Mouse (Mus musculus): ENCODE data around the gene Gmeb1. TPM values are rescaled to one million over a fixed set of nuclear protein-coding genes. Genes with fewer than 3 reads are reported as not detected.

Gmeb1 gene
- total and polyA plus RNA-seq, 2 experiments from 2014 or later: 7.6 to 16.4 TPM

DNA sequence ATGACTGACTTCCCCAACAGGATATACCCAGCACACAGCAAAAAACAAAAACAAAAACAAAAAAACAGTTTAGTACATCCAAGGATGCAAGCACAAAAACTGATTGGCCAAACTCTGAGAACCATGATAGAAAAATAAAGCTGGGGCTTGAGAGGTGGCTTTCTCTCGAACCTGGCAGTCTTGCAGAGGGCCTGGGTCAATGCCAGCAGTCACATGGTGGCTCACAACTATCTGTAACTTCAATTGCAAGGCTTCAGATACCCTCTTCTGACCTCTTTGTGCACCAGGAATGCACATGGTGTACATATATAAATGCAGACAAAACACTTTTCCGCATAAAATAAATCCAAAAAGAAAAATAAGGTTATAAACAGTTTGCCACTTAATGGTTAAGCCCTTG, 11.8 kb upstream of the Gmeb1 start:
- Histone ChIP-seq H3K4me2 (ENCODE audit: low read depth, low read length) (peak overlapping the region; percentile 83; the same call in 1 of the 2 replicates), H3K27me3 (ENCODE audit: control insufficient read depth, insufficient read depth, low read length) (no peaks in the 10 kb centered on the region), H3K36me3 (replicated peaks; ENCODE audit: control insufficient read depth, insufficient read depth, low read length) (no peaks in the 10 kb centered on the region), H3K27ac (ENCODE audit: low read depth) (no peak overlapping the region), H3K4me1 (ENCODE audit: control insufficient read depth, insufficient read depth) (peaks cover 10% of the 10 kb centered on the region), H3K4me3 (ENCODE audit: low read depth, low read length) (no peak overlapping the region), H3K9ac (replicated peaks; ENCODE audit: low read depth, low read length) (no peak overlapping the region), H3K9me3 (replicated peaks; ENCODE audit: control insufficient read depth, low read length) (no peaks in the 10 kb centered on the region)
- ATAC-seq (ENCODE audit: insufficient read depth, low read depth): no peak
- no peak for TF ChIP-seq CTCF (IDR thresholded peaks at IDR 0.05; ENCODE audit: low read depth)
- no peak for DNase-seq (ENCODE audit: low spot score)
- WGBS: 38% methylated on average over 2 of the region's 2 CpGs

DNA sequence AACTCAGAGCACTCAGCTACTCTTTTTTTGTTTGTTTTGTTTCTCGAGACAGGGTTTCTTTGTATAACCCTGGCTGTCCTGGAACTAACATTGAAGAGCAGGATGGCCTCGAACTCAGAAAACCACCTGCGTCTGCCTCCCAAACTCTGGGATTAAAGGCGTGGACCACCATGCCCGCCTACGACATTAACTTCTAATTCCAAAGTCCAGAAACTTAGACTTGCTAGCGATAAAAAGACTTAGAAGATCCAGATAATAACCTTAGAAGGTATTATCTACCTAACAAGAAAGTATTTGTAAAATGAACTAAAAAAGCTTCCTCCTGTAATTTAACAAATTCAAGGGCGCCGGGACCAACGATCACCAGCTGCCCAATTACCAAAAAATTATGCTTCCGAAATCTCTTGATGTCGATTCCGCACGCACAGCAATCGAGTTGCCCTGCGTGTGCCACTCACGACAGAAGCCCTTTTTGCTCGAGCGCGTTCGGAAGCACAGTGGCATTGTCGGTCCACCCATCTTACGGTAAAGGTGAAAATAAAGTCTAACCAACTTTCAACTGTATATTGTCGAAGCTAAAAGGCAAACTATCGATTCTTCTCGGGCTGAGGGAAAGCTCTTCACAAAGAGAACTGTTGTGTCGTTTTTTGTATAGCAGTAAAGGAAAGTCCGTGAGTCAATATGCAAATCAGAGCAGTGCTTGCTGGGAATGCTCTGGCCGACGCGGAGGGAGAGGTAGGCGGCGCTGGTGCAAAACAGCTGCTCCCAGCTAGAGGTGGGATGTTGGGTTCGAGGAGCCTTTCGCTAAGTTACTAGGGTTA, 8.5 kb upstream of the Gmeb1 start:
- H3K27ac ChIP-seq (ENCODE audit: low read depth): peak overlapping the region; percentile 97
- H3K27me3 ChIP-seq (ENCODE audit: control insufficient read depth, insufficient read depth, low read length): no peaks in the 10 kb centered on the region
- ATAC-seq (ENCODE audit: insufficient read depth, low read depth) (peak; percentile 70), DNase-seq (ENCODE audit: low spot score) (peak; percentile 95)
- no peaks in the 10 kb centered on the region for H3K9me3 ChIP-seq (replicated peaks; ENCODE audit: control insufficient read depth, low read length)
- peak overlapping the region; percentile 33 for H3K4me3 ChIP-seq (ENCODE audit: low read depth, low read length)
- peaks cover 5% of the 10 kb centered on the region; the same call in 1 of the 2 replicates for H3K4me1 ChIP-seq (ENCODE audit: control insufficient read depth, insufficient read depth)
- H3K4me2 ChIP-seq (ENCODE audit: low read depth, low read length): peak overlapping the region; percentile 63
- WGBS: under 1% methylated on average over 35 of the region's 35 CpGs
- H3K36me3 ChIP-seq (replicated peaks; ENCODE audit: control insufficient read depth, insufficient read depth, low read length): no peaks in the 10 kb centered on the region
- peak overlapping the region; percentile 67 for H3K9ac ChIP-seq (replicated peaks; ENCODE audit: low read depth, low read length)
- TF ChIP-seq CTCF (IDR thresholded peaks at IDR 0.05; ENCODE audit: low read depth) (peak; percentile 65), EP300 (IDR thresholded peaks at IDR 0.05; ENCODE audit: low read depth) (peak; percentile 93)

DNA sequence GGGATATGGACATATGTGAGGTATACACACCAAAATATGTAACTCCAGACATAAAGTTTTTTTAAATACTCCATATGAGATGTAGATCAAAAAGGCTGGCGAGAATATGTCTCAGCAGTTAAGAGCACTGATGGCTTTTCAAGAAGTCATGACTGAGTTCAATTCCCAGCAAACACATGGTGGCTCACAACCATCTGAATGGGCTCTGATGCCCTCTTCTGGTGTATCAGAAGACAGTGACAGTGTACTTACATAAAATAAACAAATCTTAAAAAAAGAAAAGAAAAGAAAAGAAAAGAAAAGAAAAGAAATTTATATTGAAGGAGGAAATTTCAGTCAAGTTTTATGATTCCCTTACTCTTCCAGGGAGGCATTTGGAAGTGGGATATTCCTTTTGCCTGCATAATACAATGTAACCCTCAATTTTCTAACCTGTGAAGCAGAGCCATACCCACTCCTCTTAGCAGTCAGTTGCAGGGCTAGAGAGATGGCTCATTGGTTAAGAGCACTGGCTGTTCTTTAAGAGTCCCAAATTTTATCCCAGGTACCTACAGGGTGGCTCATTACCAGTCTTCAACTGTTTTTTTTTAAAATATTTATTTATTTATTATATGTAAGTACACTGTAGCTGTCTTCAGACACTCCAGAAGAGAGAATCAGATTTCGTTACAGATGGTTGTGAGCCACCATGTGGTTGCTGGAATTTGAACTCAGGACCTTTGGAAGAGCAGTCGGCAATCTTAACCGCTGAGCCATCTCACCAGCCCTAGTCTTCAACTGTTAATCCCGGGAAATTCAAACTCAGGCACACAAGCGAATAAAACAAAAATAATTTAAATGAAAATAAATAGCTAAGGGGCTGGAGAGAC, 7.7 kb upstream of the Gmeb1 start:
- no peak overlapping the region for H3K4me2 ChIP-seq (ENCODE audit: low read depth, low read length)
- H3K27me3 ChIP-seq (ENCODE audit: control insufficient read depth, insufficient read depth, low read length): no peaks in the 10 kb centered on the region
- ATAC-seq (ENCODE audit: insufficient read depth, low read depth) (no peak), DNase-seq (ENCODE audit: low spot score) (no peak)
- TF ChIP-seq EP300 (IDR thresholded peaks at IDR 0.05; ENCODE audit: low read depth): no peak
- peak; percentile 47 for TF ChIP-seq CTCF (IDR thresholded peaks at IDR 0.05; ENCODE audit: low read depth)
- 15% methylated on average over 6 of the region's 6 CpGs for WGBS
- H3K9ac ChIP-seq (replicated peaks; ENCODE audit: low read depth, low read length): no peak overlapping the region
- H3K4me3 ChIP-seq (ENCODE audit: low read depth, low read length): no peak overlapping the region
- H3K9me3 ChIP-seq (replicated peaks; ENCODE audit: control insufficient read depth, low read length): no peaks in the 10 kb centered on the region
- peak overlapping the region; percentile 97 for H3K27ac ChIP-seq (ENCODE audit: low read depth)
- no peaks in the 10 kb centered on the region for H3K36me3 ChIP-seq (replicated peaks; ENCODE audit: control insufficient read depth, insufficient read depth, low read length)
- H3K4me1 ChIP-seq (ENCODE audit: control insufficient read depth, insufficient read depth): 0 out of 2 replicates have a peak, but pooled peaks cover 4% of the 10 kb centered on the region

DNA sequence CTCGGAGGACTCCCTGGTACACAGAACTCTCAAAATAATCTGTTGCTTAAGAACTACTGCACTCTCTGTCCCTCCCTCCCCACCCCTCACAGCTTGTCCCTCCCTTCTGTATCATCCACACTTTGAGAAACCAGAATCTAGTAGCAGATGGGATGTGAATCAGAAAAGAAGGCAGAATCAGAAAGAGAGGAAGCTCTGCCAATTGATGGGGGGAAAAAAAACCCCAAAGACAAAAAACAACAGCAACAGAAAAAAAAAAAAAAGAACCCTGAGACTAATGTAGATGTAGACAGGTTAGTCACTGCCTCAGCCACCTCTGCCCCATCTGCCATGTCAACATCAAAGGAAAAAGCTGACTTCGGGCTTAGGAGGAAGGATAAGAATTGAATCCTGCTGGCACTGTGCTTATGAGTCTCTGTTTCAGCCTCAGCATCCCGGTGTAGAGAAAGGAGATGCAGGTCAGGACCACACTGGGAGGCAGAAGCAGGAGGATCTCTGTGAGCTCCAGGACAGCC, 5.5 kb upstream of the Gmeb1 start:
- H3K36me3 ChIP-seq (replicated peaks; ENCODE audit: control insufficient read depth, insufficient read depth, low read length): no peaks in the 10 kb centered on the region
- H3K4me1 ChIP-seq (ENCODE audit: control insufficient read depth, insufficient read depth): no peaks in the 10 kb centered on the region
- no peak for ATAC-seq (ENCODE audit: insufficient read depth, low read depth)
- H3K27me3 ChIP-seq (ENCODE audit: control insufficient read depth, insufficient read depth, low read length): no peaks in the 10 kb centered on the region
- no peaks in the 10 kb centered on the region for H3K9me3 ChIP-seq (replicated peaks; ENCODE audit: control insufficient read depth, low read length)
- H3K4me3 ChIP-seq (ENCODE audit: low read depth, low read length): no peak overlapping the region
- no peak overlapping the region for H3K4me2 ChIP-seq (ENCODE audit: low read depth, low read length)
- H3K9ac ChIP-seq (replicated peaks; ENCODE audit: low read depth, low read length): no peak overlapping the region
- WGBS: 69% methylated on average over 3 of the region's 3 CpGs
- no peak for DNase-seq (ENCODE audit: low spot score)
- TF ChIP-seq CTCF (IDR thresholded peaks at IDR 0.05; ENCODE audit: low read depth) (no peak), EP300 (IDR thresholded peaks at IDR 0.05; ENCODE audit: low read depth) (no peak)
- H3K27ac ChIP-seq (ENCODE audit: low read depth): no peak overlapping the region

DNA sequence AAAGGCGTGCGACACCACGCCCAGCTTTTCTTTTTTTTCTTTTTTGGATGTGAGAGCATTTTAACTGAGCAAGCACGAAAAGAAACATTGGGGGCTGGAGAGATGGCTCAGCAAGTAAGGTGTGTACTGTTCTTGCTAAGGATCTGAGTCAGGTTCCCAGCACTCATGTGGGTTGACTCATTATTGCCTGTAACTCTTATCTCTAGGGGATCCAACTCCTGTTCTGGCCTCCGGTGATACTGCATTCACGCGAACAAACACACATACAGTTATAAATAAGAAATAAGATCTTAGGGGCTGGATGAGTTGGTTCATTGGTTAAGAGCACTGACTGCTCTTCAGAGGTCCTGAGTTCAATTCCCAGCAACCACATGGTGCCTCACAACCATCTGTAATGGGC, 1.9 kb upstream of the Gmeb1 start:
- 92% methylated on average over 7 of the region's 7 CpGs for WGBS
- no peak for TF ChIP-seq EP300 (IDR thresholded peaks at IDR 0.05; ENCODE audit: low read depth)
- TF ChIP-seq CTCF (IDR thresholded peaks at IDR 0.05; ENCODE audit: low read depth): no peak
- no peaks in the 10 kb centered on the region for H3K27me3 ChIP-seq (ENCODE audit: control insufficient read depth, insufficient read depth, low read length)

More for the DNA sequence above, 1.9 kb upstream of the Gmeb1 start:
- Histone ChIP-seq H3K9me3 (replicated peaks; ENCODE audit: control insufficient read depth, low read length) (no peaks in the 10 kb centered on the region), H3K36me3 (replicated peaks; ENCODE audit: control insufficient read depth, insufficient read depth, low read length) (no peaks in the 10 kb centered on the region), H3K4me2 (ENCODE audit: low read depth, low read length) (no peak overlapping the region), H3K4me1 (ENCODE audit: control insufficient read depth, insufficient read depth) (peaks cover 9% of the 10 kb centered on the region), H3K9ac (replicated peaks; ENCODE audit: low read depth, low read length) (no peak overlapping the region), H3K4me3 (ENCODE audit: low read depth, low read length) (no peak overlapping the region), H3K27ac (ENCODE audit: low read depth) (no peak overlapping the region)
- ATAC-seq (ENCODE audit: insufficient read depth, low read depth): no peak
- no peak for DNase-seq (ENCODE audit: low spot score)
